Mouse (Mus musculus) embryonic fibroblast, embryonic 13.5 days (primary cell): ENCODE data around the gene H2-Ke6. TPM values are rescaled to one million over a fixed set of nuclear protein-coding genes. Genes with fewer than 3 reads are reported as not detected.
A peak's percentile ranks its signal among the peaks of the same experiment; 100 is the strongest.
"Not testable (repeated sequence)": the region's sequence is repeated elsewhere in the genome, so short reads cannot be mapped to it uniquely, and the experiment has no call there.

Experiments used
- H3K27ac ChIP-seq: 2 replicates; pipeline ENCODE4 v1.5.1; 2012; ENCODE audit warnings: low read length, control low read depth, inconsistent platforms; ENCODE audit not compliant: insufficient read depth
- H3K4me1 ChIP-seq: 2 replicates; pipeline ENCODE4 v1.6.1; 2011; ENCODE audit warnings: low read length; ENCODE audit not compliant: control insufficient read depth, insufficient read depth
- H3K4me3 ChIP-seq: 2 replicates; pipeline ENCODE4 v1.5.1; 2011; ENCODE audit warnings: mild to moderate bottlenecking, control low read depth, low read length; ENCODE audit not compliant: insufficient read depth
- CTCF ChIP-seq: IDR thresholded peaks from 2 replicates; pipeline ENCODE4 v1.5.1; 2011; ENCODE audit warnings: mild to moderate bottlenecking, control low read depth, low read length, moderate library complexity, borderline replicate concordance; ENCODE audit not compliant: insufficient read depth
- POLR2A ChIP-seq: IDR thresholded peaks from 2 replicates; pipeline ENCODE4 v1.6.1; 2011; ENCODE audit warnings: low read depth, mild to moderate bottlenecking, control low read depth, low read length, moderate library complexity
- polyA plus RNA-seq: library from polyadenylated mRNA; stranded (reverse); fragments of >200 nt; gene quantifications from 2 replicates; pipeline ENCODE4 v1.2.4, GENCODE M21; 2011; ENCODE audit warnings: low read depth; ENCODE audit not compliant: missing spikeins, insufficient read length

Gene H2-Ke6
- polyA plus RNA-seq, 1 experiment: 16.9 TPM

GRCm38 (mm10) chr17:34024317-34024821 lies 3.5 kb downstream of the H2-Ke6 start, which contains the start of gene Ring1:
Gene Ring1, minus strand, starts transcription at chr17:34024680.
- Histone ChIP-seq H3K27ac (peak within 1 kb of the TSS; percentile 58), H3K4me3 (peak within 1 kb of the TSS; percentile 67), H3K4me1 (peaks cover 16% of the 10 kb centered on the region; the same call in 1 of the 2 replicates)
- TF ChIP-seq CTCF (no peak), POLR2A (peak; percentile 90)

GRCm38 (mm10) chr17:34023678-34024077 lies 4.2 kb downstream of the H2-Ke6 start:
- H3K27ac ChIP-seq: no peak overlapping the region
- H3K4me3 ChIP-seq: peak overlapping the region; percentile 67; the same call in 1 of the 2 replicates
- peaks cover 10% of the 10 kb centered on the region; the same call in 1 of the 2 replicates for H3K4me1 ChIP-seq
- no peak for TF ChIP-seq POLR2A
- TF ChIP-seq CTCF: no peak

GRCm38 (mm10) chr17:34022987-34023386 lies 4.9 kb downstream of the H2-Ke6 start:
- TF ChIP-seq POLR2A: no peak
- no peak for TF ChIP-seq CTCF
- H3K27ac ChIP-seq: no peak overlapping the region
- no peak overlapping the region for H3K4me3 ChIP-seq
- H3K4me1 ChIP-seq: peaks cover 7% of the 10 kb centered on the region; the same call in 1 of the 2 replicates

GRCm38 (mm10) chr17:34022414-34022783 lies 5.5 kb downstream of the H2-Ke6 start:
- TF ChIP-seq CTCF (no peak), POLR2A (no peak)
- Histone ChIP-seq H3K27ac (no peak overlapping the region), H3K4me3 (no peak overlapping the region), H3K4me1 (peaks cover 7% of the 10 kb centered on the region; the same call in 1 of the 2 replicates)

GRCm38 (mm10) chr17:34021539-34022413 lies 6.1 kb downstream of the H2-Ke6 start:
- TF ChIP-seq POLR2A (no peak), CTCF (no peak)
- peaks cover 6% of the 10 kb centered on the region; the same call in 1 of the 2 replicates for H3K4me1 ChIP-seq
- no peak overlapping the region for H3K27ac ChIP-seq
- no peak overlapping the region for H3K4me3 ChIP-seq

GRCm38 (mm10) chr17:34013436-34013835 lies 14.4 kb downstream of the H2-Ke6 start:
- H3K4me1 ChIP-seq: no peaks in the 10 kb centered on the region

GRCm38 (mm10) chr17:34010156-34010555 lies 17.7 kb downstream of the H2-Ke6 start:
- no peak for TF ChIP-seq CTCF
- TF ChIP-seq POLR2A: no peak
- H3K4me1 ChIP-seq: no peaks in the 10 kb centered on the region
- H3K4me3 ChIP-seq: no peak overlapping the region
- no peak overlapping the region for H3K27ac ChIP-seq

More at GRCm38 (mm10) chr17:34013436-34013835, 14.4 kb downstream of the H2-Ke6 start:
- Histone ChIP-seq H3K27ac (no peak overlapping the region), H3K4me3 (no peak overlapping the region)
- no peak for TF ChIP-seq CTCF
- no peak for TF ChIP-seq POLR2A

GRCm38 (mm10) chr17:34006570-34006969 lies 21.3 kb downstream of the H2-Ke6 start:
- no peak overlapping the region for H3K4me3 ChIP-seq
- TF ChIP-seq CTCF (no peak), POLR2A (no peak)
- no peaks in the 10 kb centered on the region for H3K4me1 ChIP-seq
- no peak overlapping the region for H3K27ac ChIP-seq

GRCm38 (mm10) chr17:34003426-34003825 lies 24.4 kb downstream of the H2-Ke6 start:
- TF ChIP-seq CTCF (no peak), POLR2A (no peak)
- no peaks in the 10 kb centered on the region for H3K4me1 ChIP-seq
- H3K4me3 ChIP-seq: no peak overlapping the region
- no peak overlapping the region for H3K27ac ChIP-seq

GRCm38 (mm10) chr17:34000796-34001195 lies 27.1 kb downstream of the H2-Ke6 start:
- not testable (repeated sequence) for H3K27ac ChIP-seq, H3K4me1 ChIP-seq, H3K4me3 ChIP-seq

GRCm38 (mm10) chr17:34000150-34000537 lies 27.7 kb downstream of the H2-Ke6 start, which contains the start of gene H2-K1:
Gene H2-K1, minus strand, starts transcription at chr17:34000347.
- Histone ChIP-seq H3K4me1 (no peaks in the 10 kb centered on the region), H3K4me3 (peak within 1 kb of the TSS; percentile 57), H3K27ac (no peak within 1 kb of the TSS)
- TF ChIP-seq CTCF (no peak), POLR2A (peak; percentile 96)
